Mouse (Mus musculus) gastrocnemius, postnatal 25 days (tissue): ENCODE measurements around the gene Htra2. TPM values are rescaled to one million over a fixed set of nuclear protein-coding genes. Genes with fewer than 3 reads are reported as not detected.
A peak's percentile ranks its signal among the peaks of the same experiment; 100 is the strongest.

Source experiments
- DNase-seq: peaks from one replicate; pipeline ENCODE4 v3.0.0; 2022
- total RNA-seq, 2 experiments: library from RNA; stranded (reverse); gene quantifications; 1 replicate in 1 of 2; 2 replicates in 1 of 2; pipeline ENCODE4 v1.2.3; 2021

Htra2 gene
- total RNA-seq, 2 experiments from 2014 or later, result 16.5 to 18.4 TPM

DNA sequence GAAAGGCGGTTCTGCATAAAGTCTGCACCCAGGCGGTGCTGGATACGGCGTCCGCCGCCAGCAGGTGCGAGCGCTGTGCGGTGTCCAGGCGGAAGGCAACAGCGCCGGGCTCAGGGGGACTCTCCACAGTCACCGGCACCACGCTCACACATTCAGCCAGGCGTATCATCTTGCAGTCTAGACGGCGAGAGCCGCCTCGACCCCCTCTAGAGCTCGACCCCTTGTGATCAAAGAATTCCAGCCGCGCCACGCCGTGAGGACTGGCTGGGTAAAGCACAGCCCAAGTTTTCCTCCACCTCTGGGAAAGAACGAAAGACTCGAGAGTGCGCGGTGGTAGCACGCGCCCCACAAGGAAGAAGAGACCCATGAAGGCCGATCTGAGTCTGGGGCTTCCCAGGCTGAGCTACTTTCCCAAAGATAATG, 22.3 kb downstream of the Htra2 start:
- DNase-seq, result no peak

DNA sequence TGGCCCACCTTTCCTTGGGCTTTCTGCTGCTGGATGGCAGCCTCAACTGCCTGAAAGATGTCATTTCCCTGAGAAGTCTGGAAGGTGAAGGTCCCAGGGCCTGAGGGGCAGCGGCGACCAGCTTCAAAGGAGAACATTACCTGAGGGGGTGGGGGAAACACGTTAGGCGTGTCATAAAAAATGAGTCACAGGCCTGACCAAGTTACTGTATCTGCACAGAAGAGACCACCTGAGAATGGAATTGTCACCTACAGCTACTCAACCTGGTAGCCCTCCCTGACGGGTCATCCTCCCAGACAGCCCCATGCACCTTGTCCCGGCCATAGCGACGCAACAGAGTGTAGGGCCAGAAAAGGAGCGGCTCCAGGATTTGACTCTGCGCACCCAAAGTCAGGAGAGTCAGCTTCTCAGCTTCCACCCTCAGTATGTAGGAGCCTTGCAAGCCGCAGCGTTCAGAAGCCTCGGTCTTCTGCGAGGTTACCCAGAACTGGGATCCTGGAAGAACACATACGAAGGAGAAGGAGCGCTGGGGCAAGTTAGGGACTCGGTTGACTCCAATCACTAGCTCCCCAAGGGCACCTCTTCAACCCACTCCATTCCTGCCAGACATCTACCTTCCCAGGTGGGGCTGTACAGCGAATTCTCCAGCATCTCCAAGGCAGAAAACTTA, 23.0 kb downstream of the Htra2 start:
- DNase-seq, result no peak

DNA sequence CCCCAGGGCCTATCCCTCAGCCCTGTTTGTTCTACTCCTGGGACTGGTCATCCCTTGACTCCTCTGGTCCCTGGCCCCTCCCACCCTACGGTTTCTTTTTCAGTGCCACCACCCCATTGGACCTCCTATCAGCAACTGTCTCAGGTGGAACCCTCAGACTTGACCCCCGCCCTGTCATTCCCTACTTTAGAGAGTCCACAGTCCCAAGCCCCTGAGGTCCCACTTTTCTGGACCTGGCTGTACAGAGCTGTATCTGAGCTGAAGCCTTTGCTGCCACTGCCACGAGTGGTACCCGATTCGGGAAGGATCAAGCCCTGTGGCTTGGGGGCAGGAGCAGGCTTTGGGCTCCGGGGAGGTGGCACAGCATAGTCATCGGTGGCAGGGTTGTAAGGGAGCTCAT, 24.0 kb downstream of the Htra2 start:
- DNase-seq, result no peak

DNA sequence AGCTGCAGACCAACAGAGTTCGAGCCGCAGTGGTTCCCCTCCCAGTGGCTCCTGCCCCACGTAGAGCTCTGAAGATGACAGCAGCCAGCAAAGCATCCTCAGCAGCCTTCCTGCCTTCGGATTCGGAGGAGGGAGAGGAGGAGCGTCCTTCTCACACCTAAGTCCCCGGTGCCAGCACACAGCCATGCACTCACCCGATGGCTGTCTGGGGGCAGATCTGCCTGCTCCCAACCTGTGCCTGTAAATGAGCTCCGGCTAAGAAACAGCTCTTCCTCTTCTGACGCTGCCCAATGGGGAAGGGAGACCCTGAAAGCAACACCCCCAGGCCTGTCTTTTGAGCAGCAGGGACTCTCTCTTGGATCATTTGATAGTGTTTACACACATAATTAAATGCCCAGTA, 25.3 kb downstream of the Htra2 start:
- no peak for DNase-seq

DNA sequence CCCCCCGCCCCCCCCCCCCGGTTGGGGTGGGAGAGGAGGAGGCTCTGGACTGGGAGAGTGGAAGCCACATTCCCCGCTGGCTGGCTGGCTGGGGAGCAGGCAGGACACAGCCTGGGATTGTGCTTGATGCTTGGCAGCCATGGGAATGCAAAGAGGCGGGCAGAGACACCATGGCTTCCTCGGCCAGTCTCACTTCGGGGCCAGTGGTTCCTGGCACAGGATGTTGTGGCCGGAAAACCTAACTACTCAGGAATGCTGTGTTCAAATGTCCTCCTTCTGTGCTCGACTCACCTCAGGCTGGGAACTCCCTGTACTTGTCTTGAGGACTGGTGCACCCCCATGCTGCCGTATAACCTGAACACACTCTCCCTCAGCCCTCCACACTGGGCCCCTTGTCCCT, 27.4 kb downstream of the Htra2 start:
- peak; percentile 70 for DNase-seq

DNA sequence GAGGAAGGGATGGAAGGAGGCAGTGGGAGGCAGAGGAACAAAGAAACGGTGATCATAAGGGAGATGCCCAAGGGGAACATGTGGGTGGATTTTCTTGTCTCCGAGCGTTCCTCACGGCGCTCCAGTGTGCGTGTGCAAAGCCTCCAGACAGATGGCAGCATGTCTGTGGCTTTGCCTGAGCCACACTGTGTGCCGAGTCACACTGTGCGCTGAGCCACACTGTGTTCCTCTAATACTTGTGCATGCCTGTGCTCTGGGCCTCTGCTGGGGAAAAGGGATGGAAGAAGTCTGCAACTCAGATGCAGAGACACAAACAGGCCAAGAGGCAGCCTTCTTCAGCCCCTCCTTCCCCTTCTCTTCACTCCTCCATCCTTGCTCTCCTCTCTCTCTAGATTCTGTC, 27.8 kb downstream of the Htra2 start:
- DNase-seq, result no peak

DNA sequence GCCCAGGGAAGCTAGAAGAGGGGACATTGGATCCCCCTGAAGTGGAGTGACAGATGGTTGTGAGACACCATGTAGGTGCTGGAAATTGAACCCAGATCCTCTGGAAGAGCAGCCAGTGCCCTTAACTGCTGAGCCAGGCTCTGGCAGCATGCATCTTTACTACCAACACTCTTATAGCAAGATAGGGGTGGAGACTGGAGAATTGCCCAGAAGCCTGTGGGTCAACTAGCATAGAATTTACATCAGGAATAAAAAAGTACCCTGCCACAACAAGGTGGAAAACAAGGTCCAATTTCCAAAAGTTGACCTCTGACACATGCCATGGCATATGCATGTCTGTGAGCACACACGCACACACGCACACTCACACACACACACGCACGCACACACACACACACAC, 29.9 kb downstream of the Htra2 start:
- no peak for DNase-seq

DNA sequence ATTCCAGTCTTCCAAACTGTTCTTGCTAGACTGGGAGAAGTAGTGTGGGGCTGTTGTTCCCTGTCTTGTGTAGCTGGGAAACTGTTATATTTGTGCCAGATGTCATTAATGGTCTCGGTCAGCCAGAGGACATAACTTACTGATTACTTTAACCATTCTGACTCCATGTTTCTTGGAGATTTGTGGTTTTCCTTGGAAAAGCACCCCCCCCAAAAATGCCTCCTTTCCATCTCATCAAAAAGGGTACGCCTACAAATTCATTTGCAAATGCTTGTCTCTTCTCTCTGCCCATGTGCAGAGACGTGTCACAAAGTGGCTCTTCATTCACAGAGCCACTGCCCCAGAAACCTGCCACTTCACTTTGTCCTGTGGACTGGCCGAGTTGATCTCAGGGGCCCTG, 30.7 kb downstream of the Htra2 start:
- no peak for DNase-seq

DNA sequence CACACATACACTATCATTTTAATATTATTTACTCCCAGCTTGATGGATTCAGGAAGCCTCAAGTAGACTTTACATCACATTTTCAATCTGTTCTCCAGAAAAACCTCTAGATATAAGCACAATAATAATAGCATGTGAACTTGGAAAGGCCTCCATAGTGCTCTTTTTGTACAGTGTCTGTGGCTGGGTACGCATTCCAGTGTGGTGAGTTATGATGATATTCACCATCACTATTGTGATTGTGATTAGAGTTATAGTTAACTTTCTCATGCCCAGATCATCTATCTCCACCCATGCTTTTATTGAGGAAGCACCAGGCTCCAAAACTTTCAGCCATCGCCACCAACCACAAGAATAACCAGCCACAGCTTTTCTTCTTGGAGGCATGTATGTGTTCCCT, 31.3 kb downstream of the Htra2 start:
- DNase-seq, result no peak

DNA sequence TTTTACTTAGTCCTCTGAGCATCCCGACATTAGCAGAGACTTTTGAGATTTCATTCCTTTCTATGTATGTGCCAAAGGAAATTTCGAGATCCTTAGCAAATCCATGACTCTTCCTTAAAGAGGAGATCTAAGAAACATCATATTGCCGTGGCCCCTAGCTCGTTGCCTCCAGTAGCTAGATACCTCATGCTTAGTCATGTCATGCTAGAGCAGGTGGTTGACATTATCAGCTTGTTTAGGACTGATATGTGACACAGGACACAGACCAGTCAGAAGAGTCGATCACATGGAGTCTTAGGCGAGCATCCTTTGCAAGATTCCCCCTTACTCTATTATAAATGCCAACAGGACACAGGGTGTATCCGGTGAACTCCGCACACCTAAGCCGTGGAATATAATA, 32.1 kb downstream of the Htra2 start:
- no peak for DNase-seq

DNA sequence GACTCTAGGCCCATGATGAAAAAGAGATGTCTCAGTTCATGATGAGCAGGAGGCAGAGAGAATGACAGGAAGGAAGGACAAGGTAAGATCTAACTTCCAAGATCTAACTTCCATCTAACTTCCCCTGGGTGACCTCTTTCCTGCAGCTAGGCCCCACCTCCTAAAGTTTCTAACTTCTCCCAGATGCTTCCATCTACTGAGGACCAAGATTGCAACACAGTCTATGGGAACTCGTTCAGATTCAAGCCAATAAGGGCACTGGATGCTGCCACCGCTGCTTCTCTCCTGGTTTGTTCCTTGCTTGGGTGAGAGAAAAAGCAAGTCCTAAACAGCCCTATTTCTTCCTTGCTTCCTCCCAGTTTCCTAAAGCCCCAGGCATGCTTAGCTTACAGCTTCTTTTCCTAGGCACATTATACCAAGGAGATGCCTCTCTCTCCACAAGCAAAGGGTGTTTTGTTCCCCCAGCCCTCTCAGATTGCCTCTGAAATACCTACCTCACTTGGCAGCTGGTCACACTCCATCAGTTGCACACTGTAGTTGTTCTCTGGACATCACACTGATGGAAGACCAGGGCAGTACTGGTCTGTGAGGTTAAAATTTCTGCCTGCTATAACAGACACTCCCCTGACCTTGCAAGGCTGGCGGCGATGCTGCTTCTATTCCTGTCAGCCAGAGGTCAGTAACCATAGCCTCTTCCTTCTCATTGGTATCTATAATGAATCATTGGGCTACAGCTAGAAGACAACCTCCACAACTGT, 34.1 kb downstream of the Htra2 start:
- DNase-seq, result no peak

DNA sequence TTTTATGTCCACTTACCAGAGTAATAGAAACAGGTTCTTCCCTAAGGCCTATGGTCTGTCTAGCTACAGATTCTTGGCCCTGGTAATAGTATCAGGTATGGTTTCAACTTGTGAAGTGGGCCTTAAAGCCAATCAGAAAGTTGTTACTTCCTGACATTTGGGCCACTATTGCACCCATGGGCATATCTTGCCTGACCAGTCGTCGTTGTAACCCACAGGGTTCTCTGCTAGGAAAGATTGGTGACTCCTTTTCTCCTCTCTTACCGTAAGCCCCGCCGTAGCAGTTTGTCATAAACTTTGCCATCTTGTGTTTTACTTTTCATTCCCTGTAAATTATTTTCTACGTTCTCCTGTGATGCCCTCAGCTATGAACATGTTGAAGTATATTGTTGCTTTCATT, 35.0 kb downstream of the Htra2 start:
- DNase-seq, result no peak

DNA sequence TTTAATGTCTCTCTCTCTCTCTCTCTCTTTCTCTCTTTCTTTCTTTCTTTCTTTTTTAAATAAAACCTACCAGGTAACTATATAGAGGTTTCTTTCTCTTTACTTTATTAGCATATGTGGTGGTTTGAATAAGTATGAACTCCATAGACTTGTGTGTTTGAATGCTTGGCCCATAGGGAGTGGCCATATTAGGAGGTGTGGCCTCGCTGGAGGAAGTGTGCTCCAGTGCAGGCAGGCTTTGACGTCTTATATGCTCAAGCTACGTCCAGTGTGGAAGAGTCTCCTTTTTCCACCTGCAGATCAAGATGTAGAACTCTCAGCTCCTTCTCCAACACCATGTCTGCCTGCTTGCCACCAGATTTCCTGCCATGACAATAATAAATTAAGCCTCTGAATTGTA, 36.0 kb downstream of the Htra2 start:
- DNase-seq, result no peak

DNA sequence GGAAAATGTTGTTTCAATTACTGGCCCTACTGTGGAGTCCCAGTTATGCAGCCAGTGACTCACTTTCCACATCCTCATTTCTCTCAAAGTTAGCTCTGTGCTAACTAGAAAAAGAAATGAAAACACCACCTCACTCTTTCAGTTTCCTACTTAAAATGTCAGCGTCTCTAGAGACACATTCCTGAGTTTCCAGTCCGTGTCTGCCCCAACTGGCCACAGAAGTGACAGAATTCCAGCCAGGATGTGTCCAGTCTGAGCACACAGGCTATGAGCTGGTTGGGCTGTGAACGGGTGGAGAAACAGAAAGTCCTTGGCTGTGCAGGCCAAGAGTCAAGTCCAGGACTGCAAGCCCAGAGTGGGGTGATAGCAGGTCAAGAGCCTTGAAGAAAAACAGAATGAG, 37.9 kb downstream of the Htra2 start:
- peak; percentile 87 for DNase-seq

DNA sequence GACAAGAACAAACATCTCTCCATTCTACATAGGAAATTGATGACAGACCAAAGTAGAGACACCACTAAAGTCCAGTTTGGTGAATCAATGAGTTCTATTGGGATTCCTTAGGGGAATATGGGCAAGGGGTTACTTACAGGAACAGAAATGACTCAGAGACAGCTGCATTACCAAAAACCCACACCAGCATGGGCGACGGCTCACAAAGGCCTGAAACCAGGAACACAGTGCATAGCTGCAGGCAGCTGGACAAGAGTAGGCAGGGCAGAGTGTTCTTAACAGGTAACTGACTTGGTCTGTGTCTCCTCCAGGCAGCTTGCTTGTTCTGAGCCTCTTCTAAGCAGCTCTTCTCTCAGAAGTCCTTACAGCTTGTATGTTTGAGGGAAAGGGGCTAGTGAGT, 39.3 kb downstream of the Htra2 start:
- DNase-seq, result no peak

DNA sequence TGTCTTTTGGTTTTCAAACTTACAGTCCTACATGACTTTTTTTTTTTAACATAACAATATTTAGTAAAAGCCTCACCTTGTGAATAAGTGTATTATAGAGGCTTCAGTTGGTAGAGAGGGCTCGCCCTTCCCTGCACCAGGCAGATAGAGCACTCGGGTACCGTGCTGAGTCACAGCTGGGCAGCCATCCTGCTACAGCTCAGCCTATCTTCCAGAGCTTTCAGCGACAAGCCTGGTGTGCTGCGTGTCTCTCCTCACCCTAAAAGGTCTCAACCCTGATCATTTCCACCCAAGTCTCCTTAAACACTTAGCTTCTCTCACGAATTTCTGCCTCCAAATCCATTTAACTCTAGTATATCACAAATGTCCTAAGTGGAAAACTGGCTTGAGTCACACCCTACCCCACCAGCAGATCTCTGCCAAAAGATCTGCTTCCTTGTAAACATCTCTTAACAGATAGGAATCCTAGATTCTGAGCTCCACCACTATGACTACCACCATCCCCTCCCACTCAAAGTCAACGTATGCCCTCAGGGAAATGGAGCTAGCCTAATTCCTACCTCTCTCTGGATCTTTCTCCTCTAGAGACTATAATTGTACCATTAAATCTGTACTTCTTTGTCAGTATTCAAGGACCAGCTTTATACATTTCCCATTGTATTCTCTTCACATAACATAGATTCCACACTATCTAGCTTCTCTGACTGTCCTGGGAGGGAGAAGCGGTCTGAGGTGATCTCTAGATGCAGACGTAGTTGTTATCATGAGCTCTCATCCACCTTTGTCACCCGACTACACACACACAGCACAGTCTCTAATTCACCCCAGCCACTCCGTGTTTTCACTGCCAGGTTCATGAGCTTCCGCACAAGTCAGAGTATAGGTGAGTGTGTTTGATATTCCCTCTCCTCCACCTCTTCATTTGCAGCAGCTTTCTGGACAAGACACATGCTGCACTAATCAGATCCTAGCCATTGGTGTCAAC, 40.3 kb downstream of the Htra2 start:
- no peak for DNase-seq

DNA sequence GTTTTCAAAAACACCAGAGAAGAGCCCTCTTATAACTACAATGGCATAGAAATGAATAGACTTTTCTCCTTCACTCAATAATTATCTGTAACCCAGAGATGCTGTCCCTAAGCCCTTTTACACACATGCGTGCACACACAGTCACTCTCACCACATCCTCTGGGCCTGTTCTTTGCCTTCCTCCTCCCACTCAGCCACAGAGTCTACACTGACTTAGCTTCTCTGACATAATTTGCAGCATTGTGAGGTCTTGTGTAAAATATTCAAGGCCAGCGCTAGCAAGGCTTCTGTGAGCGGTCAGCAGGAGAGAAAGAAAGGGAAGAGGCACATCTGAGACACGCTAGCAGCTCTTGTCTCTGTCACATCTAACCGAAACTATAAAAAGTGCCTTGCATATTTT, 41.6 kb downstream of the Htra2 start:
- DNase-seq, result no peak

DNA sequence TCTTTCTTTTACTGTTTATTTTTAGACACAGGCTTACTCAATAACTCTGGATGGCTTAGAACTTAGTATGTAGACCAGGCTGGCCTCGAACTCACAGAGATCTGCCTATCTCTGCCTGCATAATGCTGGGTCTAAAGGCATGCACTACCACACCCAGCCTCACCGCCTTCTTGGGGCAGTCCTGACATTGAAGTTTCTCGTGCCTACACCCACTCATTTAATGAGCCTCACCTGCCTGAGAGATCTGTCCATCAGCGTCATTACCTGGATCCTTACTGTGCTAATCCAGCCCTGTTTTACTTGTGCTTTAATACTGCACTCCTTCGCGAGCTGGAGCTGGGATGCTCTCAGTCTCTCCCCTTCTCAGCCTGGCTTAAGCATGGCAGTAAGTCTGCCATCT, 43.3 kb downstream of the Htra2 start:
- no peak for DNase-seq

DNA sequence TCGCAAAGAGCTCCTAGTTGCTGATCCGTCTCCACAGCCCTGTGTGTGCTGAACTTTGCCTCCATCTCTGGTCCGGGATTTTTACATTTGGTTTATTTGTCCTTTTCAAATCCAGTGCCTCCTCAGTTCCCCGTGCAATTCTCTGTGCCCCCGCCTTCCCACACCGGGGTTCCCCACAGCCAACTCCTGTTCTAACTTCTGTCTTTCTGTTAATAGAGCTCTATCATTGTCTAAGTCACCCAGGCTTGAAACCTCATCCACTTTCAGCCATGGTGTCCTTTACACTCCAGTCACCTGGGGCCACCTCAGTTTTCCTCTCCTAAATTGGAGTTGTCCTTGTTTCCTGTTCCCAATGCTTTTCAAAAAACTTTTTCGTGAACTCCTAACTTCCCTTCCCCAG, 43.8 kb downstream of the Htra2 start:
- DNase-seq, result no peak

DNA sequence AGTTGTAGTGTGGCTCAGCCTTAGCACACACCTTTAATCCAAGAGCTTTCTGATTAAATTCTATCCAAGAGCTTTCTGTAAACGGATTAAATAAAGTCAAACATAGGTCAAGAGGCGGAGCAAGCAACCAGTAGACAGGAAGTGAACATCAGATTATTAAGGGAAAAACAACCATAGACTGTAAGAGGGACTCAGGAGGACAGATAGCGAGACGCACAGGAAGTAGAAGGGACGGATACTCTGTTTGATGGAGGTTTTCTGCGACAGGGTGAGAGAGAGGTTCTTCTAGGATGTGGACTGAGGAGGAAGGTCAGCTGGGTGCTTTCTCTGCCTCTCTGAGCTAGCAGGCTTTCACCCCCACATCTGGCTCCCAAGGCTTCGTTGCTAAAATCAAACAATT, 45.1 kb downstream of the Htra2 start:
- DNase-seq, result no peak

DNA sequence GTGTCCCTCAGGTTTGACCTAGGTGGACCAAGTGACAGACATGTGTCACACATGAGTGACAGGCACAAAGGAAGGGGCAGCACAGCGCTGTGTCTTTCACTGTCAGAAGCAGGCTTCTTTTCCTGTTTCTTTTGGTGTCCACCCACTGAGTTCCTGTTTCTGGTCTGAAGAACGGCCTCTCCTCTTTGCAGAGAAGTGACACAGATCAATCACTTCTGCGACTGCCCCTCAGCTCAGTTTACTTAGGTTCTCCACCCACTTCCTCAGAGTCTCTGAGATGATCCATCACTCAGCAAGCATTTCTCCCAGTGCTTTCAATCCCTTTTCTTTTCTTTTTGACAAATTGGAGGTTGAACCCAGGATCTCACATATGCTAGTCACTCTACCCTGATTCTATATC, 46.4 kb downstream of the Htra2 start:
- DNase-seq, result no peak

DNA sequence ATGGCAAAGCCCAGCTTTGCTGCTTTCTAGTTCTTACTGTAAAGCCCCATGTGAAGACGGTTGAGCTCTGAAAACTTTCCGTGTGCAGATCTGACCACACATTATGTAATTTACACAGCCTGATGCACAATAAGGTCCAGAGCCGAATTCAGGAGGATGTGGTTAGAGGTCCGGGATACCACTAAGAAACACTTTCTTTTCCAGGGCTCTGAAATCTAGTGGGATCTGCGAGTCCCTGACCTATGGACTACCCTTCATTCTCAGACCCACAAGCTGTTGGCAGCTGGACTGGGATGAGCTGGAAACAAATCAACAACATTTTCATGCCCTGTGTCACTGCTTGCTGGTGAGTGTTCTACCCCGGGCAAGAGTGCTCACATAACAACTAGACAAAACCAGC, 49.0 kb downstream of the Htra2 start:
- DNase-seq, result no peak

DNA sequence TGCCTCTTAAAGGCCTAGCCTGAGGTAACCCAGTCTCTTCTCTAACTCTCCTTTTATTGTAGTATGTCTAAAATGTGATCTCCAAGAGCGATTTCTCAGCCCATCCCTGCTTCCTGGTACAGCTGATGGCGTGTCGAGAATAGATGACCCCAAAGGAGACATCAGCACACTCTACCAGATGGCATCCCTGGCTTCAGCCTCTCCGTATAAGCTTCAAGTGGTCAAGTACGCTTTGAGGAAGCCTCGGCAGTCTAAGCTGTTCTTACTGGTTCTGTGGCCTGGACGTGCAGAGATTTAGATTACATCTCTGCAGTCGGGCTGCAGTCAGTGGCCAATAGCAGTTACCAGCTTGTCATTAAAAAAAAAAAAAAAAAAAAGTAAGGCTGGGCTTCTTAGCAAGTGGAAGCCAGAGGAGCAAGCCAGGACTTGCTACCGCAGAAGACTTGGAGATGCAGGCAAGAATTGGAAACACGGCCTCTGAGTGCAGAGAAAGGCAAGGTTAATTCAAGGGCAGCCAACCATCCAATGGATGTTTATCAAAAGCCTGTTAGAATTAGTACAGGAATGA, 49.5 kb downstream of the Htra2 start:
- DNase-seq, result no peak
